Mouse (Mus musculus) gastrocnemius, postnatal 14 days (tissue): ENCODE measurements around the gene Metap1d. TPM values are rescaled to one million over a fixed set of nuclear protein-coding genes. Genes with fewer than 3 reads are reported as not detected.

ENCODE experiments used
- DNase-seq: peaks from one replicate; pipeline ENCODE4 v3.0.0; 2021; ENCODE audit warnings: mixed read lengths
- intact Hi-C: fragments of 180-260 bp; cut with DNase I; formaldehyde crosslinking; loops from one replicate; pipeline ENCODE4 v1.15.1; 2025; ENCODE audit warnings: low total_unique reads
- total RNA-seq, 2 experiments: library from RNA; stranded (reverse); gene quantifications; 2 replicates each; pipeline ENCODE4 v1.2.3; 2021

The Metap1d gene
- total RNA-seq, 2 experiments from 2014 or later, result 20.0 to 24.8 TPM

DNA sequence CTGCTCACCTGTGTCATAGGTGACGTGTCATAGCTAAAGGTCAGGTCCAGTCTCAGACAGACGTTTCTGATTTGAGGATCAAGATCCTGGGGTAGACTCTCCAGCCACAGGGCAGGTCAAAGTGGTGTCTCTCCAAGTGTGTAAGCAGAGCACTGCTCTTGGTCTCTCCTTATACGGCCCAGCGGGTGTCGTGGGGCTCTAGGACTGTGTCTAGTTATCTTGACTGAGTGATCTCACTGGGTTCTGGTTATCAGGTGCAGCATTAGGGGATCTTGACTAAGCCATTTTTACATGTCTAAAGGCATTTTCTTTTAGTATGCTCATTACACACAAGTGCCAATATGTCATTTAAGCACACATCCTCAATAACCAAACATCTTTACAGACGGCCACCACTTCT lies 18.0 kb downstream of the Metap1d start:
- intact Hi-C loops, result no loop called here
- no peak for DNase-seq

DNA sequence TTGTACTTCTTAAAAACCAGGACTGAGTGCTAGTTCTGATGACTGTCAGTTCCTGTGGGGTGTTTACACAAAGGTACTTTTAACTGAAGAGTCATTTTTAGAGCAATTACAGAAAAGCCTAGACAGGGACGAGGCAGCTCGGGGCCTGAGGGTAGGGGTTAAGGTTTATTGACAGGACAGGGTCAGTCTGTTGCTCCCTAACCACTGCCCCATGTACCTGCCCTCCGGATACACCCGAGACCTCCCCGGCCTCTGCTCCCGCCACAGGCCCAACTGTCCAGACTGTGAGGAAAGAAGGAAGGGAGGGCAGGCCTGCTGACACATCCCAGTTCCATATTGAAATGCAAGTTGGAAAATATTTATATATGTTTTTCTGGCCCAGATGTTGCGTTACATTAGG lies 20.8 kb downstream of the Metap1d start:
- intact Hi-C loops, result no loop called here
- DNase-seq, result no peak

GRCm38 (mm10) chr2:71474345-71474744 lies 21.3 kb downstream of the Metap1d start:
- peak; percentile 10 for DNase-seq
- intact Hi-C loops, result no loop called here

GRCm38 (mm10) chr2:71475311-71475710 lies 22.2 kb downstream of the Metap1d start:
- intact Hi-C loops, result no loop called here
- no peak for DNase-seq

DNA sequence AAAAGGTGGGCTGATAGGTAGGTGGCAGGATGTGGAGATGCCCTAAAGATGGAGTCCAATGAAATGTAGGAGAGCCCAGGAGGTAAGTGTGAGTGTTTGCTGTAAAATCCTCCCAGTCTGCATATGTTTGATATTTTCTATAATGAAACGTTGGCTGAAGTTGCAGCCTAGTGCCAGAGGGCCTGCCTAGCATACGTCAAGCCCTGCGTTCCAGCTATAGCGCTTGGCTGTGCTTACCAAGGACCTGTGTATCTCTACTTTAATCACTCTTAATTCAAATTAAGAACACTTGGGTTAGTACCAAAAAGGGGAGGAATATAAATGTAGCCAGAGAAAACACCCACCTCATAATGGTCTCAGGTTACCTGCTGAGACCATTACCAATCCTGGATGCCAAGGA lies 22.7 kb downstream of the Metap1d start:
- DNase-seq, result no peak
- intact Hi-C loops, result no loop called here

GRCm38 (mm10) chr2:71477787-71478186 lies 24.7 kb downstream of the Metap1d start:
- DNase-seq, result no peak
- intact Hi-C loops, result no loop called here

DNA sequence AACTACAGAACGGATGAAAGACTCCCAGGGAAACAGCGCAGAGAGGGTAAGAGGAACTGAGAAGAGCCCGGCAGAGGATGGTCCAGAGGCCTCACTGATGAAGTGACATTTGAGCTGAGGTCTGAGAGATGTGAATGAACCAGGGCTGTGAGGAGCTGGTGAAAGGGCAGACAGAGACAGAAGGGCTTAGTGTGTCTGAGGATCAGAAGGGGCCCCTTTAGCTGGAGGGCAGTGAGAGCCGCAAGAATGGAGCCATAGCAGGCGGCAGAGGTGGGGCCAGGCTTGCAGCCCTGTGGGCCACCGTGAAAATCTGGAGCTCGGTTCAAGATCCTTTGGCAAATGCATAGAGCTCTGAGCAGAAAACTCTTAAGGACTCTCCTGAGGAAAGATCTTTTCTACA lies 26.8 kb downstream of the Metap1d start:
- intact Hi-C loops, result no loop called here
- no peak for DNase-seq

- no peak for DNase-seq
- intact Hi-C loops, result no loop called here
Measured at GRCm38 (mm10) chr2:71481825-71482224, 28.7 kb downstream of the Metap1d start.

DNA sequence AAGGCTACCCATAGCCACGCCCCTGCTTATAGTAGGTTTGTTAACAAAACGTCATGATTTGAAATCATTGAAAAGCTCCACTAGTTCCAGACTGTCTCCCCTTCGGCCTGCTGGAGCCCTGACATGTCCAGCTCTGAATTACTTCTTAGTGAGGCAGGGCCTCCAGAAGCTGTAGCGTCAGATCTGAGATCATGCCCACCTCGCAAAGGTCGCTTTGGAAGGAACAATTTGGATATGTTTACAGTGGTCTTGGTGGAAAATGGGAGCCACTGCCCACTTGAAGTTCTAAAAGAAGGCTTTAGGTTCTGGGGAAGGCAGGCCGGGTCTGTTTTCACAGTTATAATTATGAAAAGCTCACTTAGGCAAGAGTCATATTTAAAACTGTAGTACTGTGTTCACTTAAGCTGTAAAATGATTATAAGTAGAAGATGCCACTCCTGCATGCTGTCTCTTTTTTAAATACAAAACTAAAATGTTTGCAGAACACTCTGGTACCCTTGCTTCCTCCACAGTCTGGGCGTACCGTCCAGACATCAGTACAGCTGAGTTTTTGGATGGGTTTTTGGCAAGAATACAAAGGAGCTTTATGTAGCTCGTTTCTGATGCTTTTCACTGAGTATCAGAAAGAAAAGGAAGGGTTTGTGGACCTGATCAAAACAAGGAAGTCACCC lies 30.1 kb downstream of the Metap1d start:
- no peak for DNase-seq
- intact Hi-C loops, result no loop called here

- intact Hi-C loops, result no loop called here
- no peak for DNase-seq
Measured at GRCm38 (mm10) chr2:71483717-71484066, 30.6 kb downstream of the Metap1d start.

DNA sequence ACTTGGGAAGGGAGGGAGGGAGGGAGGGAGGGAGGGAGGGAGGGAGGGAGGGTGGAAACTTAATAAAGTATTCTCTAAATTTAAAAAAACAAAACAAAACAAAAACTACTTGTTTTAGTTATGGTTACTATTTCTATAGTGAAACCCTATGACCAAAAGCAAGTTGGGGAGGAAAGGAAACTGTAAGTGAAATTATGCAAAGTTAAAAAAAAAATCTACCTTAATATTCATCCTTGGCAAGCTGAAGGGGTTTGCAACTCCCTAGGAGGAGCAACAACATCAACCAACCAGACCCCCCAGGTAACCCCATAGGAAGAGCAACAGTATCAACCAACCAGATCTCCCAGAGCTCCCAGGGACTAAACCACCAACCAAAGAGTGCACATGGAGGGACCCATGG lies 38.2 kb downstream of the Metap1d start:
- intact Hi-C loops, result no loop called here
- no peak for DNase-seq

DNA sequence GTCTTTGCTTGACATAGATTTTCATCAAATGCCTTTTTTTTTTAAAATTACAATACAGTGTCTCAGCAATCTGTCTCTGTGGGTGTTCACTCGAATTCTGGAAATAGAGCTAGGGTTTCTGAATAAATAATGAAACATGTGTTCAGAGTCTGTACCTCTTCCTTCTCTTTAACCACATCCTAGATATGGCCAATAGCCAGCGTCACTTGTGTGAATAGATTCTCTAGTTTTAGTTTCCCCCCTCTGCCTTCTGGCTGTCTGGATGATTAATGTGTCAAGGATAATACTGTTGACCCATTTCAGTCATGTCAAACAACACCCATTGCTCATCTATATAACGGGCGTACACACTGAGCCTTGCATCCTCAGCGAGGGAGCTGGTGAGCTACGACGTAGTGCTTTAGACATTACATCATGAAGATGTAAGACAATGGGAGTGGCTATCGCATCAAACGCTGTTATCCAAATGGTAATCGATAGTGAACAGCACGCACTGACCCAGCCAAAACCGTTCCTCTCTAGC lies 40.1 kb downstream of the Metap1d start:
- no peak for DNase-seq
- intact Hi-C loops, result no loop called here

DNA sequence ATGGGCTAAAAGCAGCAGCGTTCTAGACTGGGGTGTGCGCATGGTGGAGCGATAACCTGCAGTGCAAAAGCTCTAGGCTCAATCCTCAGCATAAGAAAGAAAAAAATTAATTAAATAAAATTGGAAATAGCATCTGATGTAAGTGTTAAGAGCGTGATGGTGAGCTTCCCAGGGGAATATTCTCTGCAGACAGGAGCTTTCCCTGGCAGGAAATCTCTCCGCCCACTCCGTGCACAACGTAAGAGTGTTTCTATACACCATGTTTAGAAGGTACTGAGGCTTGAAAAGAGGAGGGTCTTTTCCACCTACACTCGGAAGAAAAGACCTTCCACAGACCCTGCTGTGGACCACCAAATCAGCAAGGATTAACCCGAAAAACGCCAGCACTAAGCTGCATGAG lies 41.4 kb downstream of the Metap1d start:
- DNase-seq, result no peak
- intact Hi-C loops, result no loop called here

DNA sequence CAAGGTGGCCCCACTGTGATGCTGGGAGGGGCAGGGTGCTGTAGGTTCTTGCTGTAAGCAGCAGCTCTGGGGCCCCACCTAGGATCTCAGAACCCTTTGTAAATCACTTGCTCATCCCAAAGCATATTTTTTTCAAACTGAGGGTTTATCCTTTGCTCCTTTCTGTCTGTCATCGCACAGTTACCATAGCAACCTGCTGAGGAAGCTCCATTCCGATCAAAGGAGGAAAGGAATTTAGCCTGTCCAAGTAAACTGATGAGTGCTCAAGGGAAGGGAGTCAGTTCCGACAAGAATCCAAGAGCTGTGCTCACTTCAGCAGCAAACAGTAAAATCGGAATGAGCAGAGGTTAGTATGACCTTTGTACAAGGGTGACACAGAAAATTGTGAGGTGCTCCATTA lies 41.9 kb downstream of the Metap1d start:
- DNase-seq, result no peak
- intact Hi-C loops, result no loop called here

GRCm38 (mm10) chr2:71497175-71497574 lies 44.1 kb downstream of the Metap1d start:
- no peak for DNase-seq
- intact Hi-C loops, result no loop called here

GRCm38 (mm10) chr2:71499276-71500230 lies 46.5 kb downstream of the Metap1d start:
- intact Hi-C loops, result no loop called here
- DNase-seq, result no peak

- no peak for DNase-seq
- intact Hi-C loops, result no loop called here
Measured at GRCm38 (mm10) chr2:71504852-71505251, 51.8 kb downstream of the Metap1d start.

DNA sequence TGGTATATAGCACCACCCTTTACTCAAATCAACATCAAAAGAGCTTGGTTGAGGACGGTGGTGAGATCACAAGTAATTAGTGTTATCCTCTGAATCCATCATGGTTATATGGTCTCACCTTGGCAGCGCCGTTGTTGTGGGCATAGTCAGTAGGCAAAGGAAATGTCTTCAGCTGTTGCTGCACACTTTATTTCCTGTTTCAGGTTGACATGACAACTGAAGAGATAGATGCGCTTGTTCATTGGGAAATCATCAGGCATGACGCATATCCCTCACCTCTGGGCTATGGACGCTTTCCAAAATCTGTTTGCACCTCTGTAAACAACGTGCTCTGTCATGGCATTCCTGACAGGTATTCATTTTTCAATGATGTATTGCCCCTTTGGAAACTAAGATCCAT lies 58.1 kb downstream of the Metap1d start:
- intact Hi-C loops, result no loop called here

GRCm38 (mm10) chr2:71512326-71512725 lies 59.2 kb downstream of the Metap1d start:
- no peak for DNase-seq
- intact Hi-C loops, result no loop called here

More for the DNA sequence above, 58.1 kb downstream of the Metap1d start:
- DNase-seq, result no peak

- DNase-seq, result no peak
- intact Hi-C loops, result no loop called here
Measured at GRCm38 (mm10) chr2:71516995-71517394, 63.9 kb downstream of the Metap1d start.
